Mouse (Mus musculus): Measurements from ENCODE around the gene Ptpre.
"Not testable (repeated sequence)": the region's sequence is repeated elsewhere in the genome, so short reads cannot be mapped to it uniquely, and the experiment has no call there.

The Ptpre gene

DNA sequence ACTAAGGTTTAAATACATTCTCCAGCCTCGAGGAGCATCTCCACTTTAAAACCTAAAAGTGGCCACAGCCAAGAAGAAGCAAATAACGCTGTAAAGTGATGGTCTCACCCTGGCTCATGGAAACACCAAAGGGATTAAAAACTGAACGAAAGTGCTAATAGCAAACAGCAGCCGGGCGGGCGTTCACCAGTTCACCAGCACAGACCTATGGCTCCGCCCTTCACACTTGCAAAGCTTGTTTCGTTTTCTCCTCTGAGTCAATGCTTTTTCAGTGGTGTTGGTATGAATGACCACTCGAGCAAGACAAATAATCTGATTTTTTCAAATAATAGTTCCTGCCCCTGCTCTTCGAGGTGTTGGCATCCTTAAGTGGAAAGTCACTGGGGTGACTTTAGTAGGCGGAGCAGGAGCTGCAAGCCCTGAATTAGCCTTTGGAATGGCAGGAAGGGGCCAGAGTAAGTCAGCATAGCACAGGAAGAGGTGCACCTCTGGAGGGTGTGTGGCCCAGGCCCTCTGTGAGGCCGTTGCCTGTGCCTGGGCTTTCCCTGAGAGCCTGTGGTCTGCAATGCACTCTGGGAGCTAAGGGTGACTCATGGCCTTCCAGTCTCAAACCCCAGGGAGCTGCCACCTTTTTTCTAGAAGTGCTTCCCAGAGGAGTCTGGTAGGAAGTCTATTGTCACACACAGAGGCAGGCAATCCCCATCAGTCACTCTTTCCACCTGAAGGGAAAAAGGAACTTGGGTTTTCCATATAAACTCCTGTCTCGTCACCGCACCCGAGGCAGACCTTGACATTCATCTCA is 67.9 kb downstream of the Ptpre start:
- DNase-seq (ENCODE audit: low spot score) = no peak

DNA sequence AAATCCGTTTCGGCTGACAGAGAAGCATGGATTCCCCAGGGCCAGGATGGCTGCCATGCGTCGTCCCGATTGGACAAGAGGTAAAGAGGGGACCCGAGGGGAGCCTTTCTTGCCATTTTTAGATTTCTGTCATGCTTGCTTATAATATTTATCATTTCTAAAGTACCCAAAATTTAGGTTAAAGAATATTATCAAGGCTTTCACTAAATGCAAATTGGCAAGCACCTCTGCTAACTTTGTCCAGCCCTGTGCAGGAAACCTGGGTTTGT is 68.5 kb downstream of the Ptpre start:
- DNase-seq (ENCODE audit: low spot score) = no peak

DNA sequence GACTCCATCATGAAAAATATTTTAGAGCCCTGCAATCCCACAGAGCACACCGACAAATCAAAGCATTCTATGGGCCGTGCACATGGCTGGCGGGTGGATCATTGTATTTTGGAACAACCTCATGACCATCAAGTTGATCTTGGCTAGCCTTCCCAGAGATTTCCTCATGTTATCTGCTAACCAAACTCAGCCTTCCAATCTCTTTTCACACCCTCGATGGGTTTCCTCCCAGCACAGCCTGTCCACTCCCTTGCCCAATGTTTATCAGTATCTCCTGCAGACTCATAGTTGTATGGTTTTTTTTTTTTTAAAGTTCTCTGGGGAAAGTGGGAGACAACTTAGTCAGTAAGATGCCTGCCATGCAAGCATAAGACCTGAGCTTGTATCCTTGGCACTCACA is 70.9 kb downstream of the Ptpre start:
- no peak for DNase-seq (ENCODE audit: low spot score)

DNA sequence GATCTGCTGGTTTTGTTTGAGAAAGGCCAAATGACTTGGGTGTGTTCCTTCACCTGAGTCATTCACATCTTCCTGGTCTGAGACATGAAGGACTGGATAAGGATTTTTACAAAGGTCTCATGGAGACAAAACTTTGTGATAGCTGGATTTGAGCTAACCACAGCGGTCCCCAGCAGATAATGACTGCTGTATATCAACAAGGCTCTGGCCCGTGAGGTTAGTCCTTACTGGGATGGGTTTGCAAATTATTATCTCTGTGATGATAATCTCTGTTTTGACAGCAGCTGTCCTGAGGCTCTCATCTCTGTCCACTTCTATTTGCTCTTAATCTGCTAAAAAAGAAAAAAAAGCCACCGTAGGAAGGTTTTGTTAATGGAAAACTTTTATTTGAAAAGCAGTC is 71.7 kb downstream of the Ptpre start:
- no peak for DNase-seq (ENCODE audit: low spot score)

DNA sequence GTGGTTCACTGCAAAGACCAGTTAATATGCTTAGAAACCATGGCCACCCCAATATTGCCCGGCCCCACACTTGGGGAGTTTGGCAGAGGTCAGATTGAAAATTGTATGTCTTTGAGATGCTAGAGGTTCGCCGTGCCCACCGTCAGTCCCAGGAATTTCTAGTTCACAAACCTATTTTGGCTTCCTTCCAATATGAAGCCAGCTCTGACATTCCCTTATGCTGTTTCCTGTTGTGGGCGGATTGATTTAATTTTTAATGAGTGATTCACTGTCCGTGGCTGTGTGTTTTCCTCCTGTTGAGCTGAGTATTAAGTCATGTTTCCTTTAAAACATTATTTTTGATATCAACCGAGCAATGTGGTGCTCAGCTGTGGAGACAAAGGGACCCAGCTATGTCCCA is 72.4 kb downstream of the Ptpre start:
- DNase-seq (ENCODE audit: low spot score) = peak; percentile 21

DNA sequence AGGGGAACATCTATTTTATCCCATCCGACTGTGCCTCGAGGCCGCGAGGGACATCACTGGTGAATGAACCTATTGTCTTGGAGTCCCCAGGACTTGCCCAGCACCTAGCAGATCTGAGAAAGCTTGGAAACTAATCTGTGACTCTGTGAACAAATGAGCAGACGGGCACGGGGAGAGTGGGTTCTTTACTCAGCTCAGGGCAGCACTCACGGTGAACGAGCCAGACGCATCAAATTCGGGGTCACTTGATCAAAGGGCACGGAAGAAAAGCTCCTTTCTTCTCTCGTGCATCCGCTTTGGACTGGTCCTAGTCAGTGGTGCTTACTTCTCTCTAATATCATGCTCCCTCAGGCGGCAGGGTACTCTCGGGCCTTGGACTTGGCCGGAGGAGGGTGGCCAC is 75.0 kb downstream of the Ptpre start:
- DNase-seq (ENCODE audit: low spot score) = no peak

DNA sequence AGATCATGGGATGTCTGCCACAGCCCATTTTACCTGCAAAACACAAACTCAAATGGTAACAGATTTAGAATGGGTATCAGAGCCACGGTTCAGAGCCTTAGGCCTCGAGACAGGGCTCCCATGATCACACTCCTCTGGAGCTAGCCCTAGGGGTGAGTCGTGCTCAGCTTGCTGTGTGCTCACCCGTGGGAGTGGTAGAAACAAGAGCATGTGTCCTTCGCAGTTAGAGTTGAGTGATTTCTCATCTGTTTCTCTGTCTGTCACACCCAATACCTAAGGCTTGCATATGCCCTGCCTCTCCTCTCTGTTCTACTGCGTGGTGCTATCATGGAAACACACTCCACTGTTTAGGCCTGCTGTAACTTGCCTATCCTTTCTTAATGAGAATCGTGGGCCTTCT is 75.5 kb downstream of the Ptpre start:
- no peak for DNase-seq (ENCODE audit: low spot score)

DNA sequence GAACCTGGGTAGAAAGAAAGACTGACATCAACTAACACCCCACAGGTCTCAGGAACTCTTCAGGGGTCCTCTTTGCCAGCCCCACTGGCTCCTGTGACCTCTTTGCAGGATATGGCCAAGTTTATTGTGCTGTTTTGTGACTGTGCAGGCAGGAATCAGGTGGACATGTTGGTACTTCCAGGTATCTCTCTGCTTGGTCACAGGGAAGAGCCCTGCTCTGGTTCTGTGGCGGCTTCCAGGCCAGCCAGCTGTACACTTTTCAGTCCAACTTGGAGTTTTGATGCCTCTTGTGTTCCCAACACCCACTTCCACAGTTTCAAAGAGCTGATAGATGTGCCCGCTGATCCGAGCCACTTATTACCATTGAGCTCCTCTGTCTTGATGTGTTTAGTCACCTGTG is 76.1 kb downstream of the Ptpre start:
- DNase-seq (ENCODE audit: low spot score) = no peak

DNA sequence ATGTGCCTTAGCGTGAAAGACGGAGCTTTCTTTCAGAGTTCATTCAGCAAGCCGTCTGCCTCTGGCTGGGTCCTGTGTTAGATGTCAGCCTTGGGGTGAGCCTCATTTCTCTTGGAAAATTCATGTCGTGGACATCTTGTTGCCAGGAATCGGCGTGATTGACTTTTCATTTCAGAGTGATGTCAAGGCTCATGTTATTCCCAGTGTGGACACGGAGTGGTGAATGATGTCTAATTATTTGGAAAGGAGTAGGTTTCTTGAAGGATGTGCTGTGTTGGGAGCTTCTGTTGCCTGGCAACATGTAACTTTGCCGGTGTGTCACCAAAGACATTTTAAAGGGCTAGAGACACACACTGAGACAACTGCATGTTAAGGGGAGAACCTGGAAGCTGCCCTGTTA is 77.6 kb downstream of the Ptpre start:
- no peak for DNase-seq (ENCODE audit: low spot score)

DNA sequence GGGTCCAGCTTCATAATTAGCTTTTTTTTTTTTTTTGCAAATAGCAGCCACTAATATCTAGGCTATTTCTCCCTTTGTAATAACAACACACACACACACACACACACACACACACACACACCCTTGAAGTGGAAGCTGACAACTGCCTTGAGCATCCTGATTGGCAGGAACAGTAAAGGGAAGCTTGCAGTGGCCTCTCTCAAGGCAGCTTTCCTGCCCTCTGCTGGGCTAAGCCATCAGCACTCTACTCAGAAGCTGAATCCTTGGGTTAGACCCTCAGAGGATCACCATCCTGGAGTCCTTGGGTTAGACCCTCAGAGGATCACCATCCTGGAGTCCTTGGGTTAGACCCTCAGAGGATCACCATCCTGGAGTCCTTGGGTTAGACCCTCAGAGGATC is 79.2 kb downstream of the Ptpre start:
- not testable (repeated sequence) for DNase-seq (ENCODE audit: low spot score)

DNA sequence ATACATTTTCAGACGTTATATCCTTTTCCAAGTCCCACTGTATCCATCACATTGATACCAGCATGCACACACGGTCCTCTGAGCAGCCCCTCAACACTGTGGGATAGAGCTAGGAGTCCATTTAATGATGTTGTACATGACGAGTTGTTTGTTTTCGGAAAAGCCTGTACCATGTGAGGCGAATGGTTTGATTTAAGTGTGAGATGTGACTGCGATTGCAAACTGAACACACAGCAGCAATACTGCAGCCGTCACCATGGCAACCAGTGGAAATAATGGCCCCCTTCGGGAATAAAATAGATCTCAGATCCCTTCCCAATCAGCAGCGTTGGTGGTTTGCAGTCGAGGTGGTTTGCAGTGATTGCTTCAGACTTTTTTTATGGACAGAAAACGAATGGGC is 80.5 kb downstream of the Ptpre start:
- no peak for DNase-seq (ENCODE audit: low spot score)

DNA sequence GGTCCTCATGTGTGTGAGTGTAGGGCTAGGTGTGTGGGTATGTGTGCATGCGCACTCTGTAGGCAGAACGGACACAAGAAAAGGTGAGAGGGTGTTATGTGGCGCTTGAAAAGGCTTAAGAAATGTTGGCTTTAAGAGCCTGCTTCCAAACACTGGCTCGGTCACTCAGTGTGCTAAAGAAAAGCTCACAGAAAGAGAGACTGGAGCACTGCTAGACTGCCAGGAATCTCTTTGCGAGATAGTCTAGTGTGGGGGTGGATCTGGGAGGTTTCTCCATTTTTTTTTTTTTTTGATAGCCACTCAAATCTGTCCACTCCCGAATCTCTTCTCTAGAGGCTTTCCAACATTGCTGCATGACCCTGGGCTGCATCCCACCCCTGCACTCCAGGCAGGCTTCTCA is 84.4 kb downstream of the Ptpre start:
- DNase-seq (ENCODE audit: low spot score) = no peak

DNA sequence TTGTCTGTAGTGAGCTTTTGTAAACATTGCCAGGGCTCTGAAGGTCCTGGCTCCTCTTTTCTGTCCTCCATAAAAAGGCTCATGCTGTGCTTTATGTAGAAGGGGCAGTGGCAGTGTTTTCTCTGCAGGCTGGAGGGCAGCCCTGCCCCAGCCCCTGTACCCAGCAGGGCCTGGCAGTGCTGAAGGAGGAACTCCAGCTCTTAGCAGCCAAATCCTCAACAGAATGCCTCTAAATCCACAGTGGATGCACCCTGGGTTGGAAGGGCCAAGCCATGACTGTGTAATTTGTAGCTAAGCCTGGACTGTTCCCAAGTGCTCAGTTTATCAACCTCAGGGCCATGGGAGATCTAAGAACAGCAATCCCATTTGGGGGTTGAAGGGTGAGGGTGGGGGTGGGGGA is 85.0 kb downstream of the Ptpre start:
- no peak for DNase-seq (ENCODE audit: low spot score)

DNA sequence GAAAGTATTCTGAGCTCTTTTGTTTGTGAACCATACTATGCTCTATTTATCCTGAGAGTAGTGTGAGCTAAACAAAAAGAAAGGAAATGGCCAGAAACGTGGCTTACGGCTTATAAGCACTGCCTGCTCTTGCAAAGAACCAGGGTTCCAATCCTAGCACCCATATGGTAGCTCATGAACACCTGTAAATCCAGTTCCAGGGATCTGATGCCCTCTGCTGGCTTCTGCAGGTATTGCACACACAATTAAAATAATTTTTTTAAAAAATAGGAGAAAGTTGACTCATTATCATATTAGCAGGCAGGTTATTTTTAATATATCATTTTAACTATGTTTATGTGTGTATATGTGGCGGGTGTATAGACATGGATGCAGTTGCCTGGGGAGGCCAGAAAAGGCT is 87.6 kb downstream of the Ptpre start:
- DNase-seq (ENCODE audit: low spot score) = peak; percentile 7

DNA sequence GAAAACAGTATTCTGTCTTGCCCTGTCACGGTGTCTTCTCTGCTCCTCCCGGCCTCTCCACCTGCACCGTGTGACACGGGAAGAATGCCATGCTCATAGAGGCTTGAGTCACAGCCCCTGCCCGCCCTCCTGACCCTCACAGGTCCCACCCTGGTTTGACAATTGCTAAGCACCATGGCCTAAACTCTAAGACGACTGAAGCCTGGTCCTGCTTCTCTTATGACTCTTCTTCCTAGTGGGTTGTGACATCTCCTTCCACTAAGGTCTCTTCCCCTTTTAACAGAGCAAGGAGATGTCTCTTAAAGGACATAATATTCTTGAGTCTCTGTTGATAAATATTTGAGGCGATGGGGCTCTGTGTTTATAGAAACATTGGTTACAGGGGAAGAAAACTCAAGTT is 91.1 kb downstream of the Ptpre start:
- no peak for DNase-seq (ENCODE audit: low spot score)

DNA sequence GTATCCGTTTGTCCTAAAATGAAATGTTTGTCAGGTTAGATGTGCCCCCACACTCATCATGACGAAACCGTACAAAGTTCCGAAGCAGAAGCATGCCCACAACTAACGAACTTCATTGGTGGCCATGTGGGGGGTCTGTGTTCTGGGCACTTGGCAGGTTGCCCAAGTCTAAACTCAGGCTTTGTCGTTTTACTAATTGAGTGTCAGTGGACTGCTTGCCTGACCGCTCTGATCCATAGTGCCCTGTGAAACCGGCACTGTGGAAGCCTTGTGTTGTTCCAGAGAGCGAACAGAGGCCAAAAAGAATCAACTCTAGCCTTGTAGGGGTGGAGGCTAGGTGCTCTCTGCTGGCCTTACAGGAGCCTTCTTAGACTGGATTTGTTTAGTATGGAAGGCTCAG is 91.7 kb downstream of the Ptpre start:
- DNase-seq (ENCODE audit: low spot score) = no peak

DNA sequence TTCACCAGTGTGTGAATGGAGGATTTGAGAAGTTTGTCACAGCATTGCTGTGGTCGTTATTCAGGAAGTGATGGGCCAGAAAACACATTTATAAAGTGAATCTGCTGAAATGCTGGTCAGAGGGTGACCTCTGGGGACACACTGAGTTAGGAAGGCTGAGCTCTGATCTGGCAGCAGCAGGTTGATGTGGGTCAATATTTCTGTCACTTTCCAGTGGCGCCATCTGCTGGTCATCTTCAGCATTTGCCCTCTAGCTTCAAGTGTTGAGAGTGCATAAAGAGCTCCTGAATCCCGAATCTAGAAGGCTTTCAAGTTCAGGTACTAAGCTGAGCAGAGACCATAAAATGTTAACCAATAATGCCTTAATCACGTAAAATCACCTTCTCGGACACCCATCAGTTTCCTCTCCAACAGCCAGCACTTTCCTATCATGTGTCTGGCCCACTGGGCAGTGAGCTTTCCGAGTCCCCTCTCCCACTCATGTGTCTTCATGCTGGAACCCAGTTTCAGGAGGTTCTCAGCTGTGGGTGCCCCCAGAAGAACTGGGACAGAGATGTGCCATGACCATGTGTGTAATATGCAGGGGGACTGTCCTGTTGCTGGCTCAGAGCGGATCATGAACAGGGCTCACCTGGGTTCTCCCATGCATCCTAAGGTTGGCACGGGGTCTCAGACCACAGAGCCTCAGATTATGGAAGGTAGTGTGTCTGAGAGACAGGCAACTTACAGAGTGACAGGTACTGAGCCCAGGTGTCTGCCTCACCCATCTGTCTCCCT is 94.7 kb downstream of the Ptpre start:
- peak; percentile 88 for DNase-seq (ENCODE audit: low spot score)

DNA sequence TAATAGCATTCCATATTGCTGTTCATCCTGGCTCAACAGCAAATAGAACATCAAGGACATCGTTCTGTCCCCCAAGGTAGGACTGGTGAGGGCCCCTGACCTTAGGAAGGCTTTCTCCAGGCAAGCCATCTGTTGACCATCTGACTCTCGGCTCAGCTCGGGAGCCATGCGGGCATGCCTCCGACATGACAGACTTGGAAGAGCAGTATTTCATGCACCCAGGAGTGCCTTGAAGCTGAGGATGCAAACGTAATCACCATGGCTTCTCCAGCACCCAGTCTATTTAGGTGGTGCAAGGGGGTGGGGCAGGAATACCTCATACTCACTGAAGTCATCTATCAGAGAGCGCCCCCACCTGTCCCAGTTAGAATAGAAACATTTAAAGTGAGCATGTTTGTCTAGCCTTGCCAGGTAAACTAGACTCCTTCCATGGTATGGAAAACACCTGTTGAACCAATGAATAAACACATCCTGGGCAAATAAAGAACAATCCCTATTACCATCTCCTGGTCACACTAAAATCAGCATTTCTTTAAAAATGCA is 95.5 kb downstream of the Ptpre start:
- no peak for DNase-seq (ENCODE audit: low spot score)

DNA sequence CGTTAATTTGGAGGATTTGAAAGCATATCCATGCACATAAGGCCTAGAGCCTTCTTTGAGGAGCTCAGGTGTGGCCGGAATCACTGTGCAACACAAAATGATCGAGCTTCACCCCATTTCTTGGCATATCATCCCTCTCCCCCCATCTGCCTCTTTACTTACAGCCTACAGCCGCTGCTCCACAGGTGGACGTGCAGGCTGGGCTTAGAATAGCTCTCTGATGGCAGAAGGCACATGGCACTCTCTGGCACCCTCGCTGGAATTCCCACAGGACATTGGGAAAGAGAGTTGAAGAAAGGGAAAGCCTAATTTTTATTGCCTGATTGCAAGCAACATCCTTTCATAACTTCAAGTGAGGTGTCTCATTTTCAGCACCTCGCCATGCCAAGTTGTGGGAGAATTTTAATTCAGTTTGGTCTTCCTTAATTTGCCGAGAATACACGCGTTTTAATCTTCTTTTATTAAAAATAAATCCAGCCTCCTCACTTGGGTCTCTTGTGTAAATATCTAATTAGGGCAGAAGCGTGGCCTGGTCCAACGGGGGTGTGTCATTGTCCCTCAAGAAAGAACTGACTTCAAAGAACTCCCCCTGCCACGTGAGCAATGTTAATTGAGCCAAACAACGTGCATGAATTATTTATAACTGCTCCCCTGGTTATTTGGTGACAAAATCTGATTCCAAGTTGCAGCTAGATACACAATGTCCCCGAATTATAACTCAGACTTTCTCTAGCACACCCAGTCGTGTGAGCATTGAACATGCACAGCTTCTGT is 97.8 kb downstream of the Ptpre start:
- DNase-seq (ENCODE audit: low spot score) = no peak

DNA sequence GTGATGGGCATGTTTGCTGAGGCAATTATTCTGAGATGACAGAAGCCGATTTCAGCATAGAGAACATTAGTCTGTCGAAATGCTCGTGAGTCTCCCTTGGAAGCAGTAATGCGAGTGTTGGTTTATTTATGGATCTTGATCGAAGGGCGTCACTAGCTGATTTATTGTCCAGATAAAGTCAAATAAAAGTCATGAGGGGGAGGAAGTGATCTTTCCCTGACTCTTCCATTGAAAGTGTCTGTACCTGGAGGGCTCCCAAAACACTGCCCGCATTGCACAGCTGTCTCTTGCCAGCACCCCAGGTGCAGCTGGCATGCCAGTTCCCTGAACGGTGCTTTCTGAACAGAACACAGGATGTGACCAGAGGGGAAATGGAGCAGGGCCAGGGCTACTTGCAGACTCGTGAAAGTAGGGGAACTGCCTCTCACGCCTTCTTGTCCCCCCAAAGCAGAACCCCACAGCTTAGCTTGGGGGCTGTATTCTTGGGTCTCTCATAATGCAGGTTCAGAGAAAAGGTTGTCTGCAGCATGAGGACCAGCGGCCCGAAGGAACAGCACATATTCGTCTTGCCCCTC is 100.2 kb downstream of the Ptpre start:
- DNase-seq (ENCODE audit: low spot score) = no peak

DNA sequence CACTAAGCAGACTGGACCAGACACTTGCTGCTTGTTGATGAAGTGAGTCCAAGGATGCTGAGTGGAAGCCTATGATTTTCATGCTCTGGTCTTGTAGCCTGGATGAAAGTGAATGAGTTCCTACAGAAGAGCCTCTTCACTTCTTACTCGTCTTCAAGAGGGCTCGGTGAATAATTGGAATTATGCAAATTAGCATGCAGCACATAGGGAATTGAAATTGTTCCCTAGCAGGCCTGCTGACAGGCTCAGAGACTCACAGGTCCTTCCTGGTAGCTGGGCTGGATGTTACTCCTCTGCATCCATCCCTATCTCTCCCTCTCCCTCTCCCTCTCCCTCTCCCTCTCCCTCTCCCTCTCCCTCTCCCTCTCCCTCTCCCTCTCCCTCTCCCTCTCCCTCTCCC is 102.1 kb downstream of the Ptpre start:
- DNase-seq (ENCODE audit: low spot score) = no peak

DNA sequence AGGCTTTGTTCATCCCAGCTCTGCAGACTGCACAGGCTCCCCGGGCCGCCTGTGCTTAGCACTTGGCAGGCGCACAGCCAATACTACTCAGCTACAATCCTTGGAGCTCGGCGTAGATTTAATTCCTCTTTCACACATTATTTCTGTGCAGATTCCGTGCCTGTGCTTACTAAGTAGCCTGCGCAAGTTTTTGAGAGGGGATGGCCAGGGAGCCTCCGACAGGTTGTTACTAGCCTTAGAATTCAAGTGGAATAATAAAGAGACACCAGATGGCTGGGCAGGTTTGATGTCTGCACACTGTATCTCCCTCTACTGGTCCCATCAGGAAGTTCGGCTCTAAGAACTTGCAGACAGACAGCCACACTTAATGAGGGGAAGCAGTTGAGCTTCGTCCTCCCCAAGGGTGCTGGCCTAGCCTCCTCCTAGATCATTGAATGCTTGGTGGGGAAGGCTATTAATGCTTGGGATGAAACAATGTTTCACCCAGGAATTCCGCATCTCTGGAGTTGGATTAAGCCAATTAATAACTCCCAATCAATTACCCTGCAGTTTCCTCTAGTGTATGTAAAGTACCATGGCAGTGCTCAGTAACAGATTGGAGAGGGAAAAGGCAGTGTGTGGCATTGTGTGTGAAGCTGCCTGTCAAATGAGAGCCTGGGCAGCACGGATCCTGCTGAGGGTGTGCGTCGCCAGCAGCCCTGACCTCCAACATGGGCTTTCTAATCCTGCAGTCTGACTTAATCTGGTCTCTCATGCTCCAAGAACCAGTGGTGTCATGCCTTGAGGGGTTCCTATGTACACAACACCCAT is 104.6 kb downstream of the Ptpre start:
- DNase-seq (ENCODE audit: low spot score) = peak; percentile 22

Data from adipocyte (in vitro differentiated cells).